Mouse (Mus musculus) WW6 (cell line): ENCODE measurements around the gene Hbs1l.

Experiments
- DNase-seq: peaks from one replicate; pipeline ENCODE4 v3.0.0-alpha.2; 2013; ENCODE audit warnings: low read depth, low spot score

Hbs1l gene

DNA sequence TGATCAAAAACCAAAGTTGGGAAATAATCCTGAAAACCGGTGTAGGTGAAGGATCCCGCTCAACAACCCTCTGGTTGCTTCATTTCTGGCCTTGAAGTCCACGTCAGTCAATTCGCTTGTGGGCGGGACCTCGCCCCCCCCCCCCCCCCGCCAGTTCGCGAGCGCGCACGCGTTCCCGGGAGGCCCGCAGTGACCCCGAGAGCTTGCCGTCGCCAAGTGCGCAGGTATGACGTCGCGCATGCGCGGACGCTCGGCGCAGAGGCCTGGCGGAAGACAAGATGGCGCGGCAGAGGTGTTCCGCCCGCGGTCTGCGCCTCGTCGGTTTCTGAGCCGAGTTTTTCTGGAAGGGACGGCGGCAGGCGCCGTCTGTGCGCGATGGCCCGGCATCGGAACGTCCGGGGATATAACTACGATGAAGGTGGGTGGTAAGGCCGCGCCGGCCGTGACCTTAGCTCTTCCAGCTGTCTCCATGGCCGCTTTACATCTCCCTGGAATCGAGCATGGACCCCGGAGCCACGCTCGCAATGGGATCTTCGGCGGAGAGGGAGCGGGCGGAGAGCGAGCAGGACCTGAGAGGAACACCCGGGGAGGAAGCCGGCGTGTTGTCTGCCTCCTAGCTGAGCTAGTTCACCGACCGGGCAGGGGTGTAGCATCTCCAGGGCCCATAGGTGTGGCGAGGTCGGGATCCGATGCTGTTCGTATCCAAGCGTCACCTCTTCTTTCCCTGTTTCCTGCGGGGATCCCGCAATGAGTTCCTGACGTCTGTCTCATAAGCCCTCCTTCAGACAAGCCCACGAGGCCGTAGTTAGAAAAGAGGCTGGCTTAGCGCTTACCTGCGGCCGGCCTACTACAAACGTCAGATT, at the start of gene Hbs1l:
Gene Hbs1l, plus strand, starts transcription at position 221 of the 863 bp plus-strand sequence.
- peak; percentile 79 for DNase-seq

DNA sequence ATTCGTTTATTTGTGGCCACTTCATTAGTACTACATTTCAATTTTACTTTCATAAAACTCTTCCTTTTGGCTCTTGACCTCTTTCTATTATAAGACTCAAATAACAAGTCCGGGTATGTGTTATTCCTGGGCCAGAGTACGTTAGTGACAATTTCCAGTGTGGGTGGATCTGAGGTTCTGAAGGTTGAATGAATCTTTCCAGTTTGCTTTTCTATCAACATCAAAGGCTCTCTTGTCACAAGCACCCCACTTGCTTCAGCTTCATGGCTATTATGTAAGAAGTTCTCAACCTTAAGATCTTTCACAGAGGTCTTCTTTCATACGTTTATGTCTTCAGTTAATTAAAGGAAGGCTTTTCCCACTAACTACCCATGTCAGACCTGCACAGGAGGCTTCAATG, 47.2 kb upstream of the Hbs1l start:
- DNase-seq = no peak

DNA sequence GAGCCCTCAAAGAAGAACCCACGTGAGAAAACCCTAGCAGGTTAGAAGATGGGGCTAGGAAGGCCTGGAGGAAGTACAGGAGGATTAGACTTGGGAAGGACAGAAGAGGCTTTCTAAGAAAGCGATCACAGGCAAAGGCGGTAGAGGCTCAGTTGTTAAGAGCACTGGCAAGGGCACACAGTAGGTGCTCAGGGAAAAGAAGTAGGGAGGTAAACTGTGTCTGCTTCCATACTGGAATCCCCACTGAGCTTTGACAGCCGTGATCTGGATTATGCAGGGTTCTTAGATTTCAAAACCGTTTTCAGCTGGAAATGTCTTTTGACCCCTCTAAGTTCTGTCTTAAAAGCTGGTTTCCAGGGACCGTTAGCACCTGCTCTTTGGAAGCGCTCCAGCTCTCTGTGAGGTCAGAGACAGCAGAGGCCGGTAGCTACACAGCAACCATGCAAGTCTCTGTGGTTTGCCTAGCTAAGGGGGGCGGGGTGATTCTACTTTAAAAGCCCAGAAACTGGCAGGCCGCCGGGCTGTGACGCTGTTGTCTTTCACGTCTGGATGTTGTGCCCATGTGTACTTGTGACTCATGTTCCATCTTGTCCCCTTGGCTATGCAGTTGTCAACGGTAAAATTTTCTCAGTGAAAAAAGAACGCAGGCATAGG, 43.8 kb upstream of the Hbs1l start:
- no peak for DNase-seq

DNA sequence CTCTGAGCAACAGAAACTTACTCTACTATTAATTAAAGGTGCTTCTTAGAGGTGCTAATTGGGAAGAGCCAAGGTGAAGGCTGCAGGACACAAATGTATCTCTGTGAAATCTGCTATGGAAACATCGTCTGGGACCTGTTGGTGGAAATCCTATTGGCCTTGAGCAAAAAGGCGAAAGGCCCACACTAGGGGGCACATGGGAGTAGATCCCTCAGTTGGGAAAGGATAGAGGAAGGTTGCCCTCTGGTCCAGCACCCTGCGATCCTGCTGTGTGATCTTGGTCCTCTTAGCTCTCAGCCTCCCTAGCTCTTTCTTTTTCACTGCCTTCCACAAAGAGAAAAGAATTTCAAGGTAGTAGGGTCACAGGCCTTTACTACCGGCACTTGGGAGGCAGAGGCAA, 43.0 kb upstream of the Hbs1l start:
- DNase-seq = peak; percentile 3

DNA sequence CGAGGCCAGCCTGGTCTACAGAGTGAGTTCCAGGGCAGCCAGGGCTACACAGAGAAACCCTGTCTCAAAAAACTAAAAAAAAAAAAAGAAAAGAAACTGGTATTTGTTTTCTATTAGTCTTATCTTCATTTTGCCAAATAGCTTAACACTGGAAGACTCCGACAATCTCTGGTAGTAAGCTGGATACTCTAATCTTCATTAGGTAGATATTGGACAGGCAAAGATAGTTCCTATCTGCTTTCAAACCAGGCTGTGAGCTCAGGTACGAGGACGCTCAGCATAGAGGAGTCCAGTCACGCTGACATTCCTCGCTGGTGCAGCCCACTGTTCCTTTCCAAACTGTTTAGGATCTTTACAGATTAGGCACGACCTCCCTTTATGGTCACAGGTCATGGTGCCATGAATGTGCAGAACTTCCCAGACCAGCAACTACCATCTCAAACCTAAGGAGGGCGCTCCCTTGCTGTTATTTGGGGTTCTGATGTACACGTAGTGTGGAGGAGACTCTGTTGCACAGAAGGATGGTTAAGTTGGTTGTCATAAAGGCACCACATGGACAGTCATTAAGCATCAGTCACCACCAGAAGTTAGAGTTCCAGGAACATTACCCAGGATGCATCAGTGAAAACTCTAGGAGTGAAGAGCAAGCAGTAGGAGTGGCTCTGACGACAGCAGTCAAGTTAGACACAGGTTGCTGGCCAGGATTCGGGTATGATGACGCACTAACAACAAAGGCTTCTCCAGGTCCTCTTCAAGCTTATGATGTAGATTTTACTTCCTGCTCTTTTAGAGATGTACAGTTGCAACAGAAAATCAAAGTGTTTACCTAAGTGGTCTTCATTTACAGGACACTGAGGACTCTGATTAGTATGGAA, 41.3 kb upstream of the Hbs1l start:
- DNase-seq = no peak

DNA sequence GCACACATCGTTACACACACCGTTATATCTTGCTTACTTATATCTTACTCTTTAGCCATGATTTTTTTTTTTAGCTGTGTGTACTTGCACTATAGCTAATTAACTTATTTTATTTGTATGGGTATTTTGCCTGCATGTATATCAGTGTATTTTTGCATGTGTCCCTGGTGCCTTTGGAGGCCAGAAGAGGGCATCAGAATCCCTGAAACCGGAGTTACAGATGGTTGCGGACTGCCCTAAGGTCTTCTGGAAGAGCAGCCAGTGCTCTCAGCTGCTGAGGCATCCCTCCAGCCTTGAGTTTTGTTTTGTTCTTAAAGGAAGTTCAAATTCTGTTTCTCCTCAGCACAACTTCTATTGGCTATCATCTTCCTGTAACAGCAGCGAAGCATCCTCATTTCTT, 38.5 kb upstream of the Hbs1l start:
- no peak for DNase-seq

DNA sequence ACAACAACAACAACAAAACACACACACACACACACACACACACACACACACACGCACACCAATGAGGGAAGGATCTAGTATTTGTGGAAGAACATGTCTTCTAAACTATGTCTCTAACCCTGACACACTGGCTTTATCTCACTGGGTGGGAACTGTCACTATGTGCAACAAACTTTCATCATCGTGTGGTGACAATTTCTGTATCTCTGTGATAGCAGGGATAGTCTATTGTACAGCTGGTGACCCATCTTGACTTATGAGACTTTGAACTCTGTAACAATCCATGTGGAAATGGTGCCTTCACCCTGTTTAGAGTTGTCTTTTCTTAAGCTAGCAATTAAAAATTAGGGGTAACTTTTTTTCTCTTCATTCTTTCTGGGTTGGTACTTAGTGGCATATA, 36.1 kb upstream of the Hbs1l start:
- DNase-seq = no peak

DNA sequence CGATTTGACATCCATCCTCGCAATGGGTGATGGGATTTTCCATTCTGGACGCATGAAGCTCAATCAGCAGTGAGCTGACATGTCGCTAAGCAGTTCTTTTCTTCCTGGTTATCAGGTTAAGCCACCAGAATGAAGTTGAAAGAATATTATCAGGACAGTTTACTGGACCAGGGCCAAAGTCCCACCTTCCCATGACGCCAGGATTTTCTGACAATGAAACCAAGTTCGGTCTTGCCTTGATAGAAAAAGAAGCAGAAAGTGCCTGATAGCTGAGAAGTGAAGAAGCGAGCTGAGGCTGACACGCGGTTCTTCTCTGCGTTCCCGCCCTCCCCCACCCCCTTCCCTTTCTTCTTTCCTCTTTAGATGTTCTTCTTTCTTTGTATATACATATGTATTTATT, 30.6 kb upstream of the Hbs1l start:
- no peak for DNase-seq

DNA sequence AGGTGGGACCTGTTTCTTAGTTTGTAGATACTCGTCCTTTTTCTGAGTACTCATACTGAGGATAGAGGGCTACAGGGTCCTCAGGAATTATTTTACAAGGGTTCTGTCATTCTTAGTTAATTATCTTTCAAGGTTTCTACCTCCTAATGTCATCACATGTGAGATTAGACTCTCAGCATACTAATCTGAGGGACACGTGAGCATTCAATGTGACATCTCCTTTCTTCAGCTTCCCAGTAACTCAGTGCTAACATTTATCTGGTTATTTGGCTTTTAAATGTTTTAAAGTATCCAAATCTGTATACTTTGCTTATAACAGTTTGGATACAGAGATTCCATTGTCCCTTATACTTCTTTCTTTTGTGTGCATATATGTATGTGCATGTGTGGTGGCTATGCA, 28.3 kb upstream of the Hbs1l start:
- DNase-seq = no peak

DNA sequence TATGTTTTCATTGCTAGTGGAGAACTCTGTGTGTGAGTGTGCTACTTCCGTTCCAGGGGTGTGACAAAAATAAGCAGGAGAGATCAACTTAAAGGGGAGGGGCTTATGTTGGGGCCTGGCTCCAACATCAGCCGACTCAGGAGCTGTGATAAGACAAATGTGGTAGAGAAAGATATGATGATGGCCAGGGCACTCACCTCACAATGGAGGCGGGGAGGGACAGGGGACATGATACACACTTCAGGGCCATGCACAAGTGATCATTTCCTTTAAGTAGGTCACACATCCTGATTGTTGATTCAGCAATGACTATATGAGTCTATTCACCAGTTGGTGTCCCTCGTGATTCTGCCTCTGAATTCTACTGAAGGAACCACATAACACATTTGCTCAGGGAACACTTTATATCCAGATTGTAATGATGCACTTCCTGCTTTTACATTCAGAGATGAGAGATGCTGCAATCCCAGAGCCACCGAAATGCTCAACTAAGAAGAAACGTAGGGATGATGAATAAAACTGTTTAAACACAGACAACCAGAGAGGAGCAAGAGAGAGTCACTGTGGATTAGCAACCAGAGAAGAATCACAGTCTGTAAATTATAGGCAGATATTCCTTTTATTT, 26.9 kb upstream of the Hbs1l start:
- DNase-seq = no peak

DNA sequence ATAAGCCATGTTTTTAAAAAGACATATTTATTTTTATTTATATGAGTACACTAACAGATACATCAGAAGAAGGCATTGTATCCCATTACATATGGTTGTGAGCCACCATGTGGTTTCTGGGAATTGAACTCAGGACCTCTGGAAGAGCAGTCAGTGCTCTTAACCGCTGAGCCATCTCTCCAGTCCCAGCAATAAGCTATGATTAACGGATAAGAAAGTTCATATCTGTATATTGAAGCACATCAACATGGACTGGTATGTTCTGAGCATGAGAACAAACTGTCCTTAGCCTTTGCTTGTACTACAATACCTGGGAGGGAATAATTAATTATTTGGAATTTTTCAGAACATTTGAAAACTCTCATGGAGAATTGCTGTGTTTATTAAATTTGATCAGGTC, 25.9 kb upstream of the Hbs1l start:
- DNase-seq = no peak

DNA sequence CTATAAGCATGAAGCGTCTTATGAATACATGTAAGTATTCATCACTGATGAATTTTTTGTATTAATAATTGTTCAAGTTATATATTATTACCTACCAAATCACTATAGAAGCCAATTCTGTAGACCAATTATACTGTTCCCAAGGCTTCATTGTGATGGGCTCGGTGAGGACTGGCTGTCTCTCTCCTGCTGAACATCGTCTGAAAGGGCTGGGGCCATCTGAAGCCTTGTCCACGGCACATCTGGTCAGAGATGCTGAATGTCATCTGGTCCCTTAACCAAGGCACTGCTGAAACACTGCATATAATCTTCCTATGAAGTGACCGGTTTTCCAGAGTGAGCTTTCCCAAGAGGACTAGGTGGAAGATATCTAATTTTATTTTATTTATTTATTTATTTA, 24.9 kb upstream of the Hbs1l start:
- no peak for DNase-seq

DNA sequence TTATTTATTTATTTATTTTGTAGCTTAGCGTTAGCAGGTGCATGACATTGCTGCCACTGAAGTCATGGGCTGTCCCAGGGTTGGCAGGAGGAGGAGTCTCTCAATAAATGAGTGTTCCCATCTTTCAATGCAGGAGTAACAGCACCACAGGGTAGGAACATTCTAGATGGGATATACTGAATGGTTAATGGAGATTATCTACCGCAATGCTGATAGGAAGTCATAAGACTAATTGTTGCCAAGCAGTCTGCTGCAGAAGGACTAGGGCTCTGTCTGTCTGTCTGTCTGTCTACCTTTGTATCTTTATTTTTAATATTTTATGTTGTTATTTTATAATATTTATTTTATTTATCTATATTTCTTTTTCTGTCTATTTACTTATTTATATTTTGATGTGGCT, 24.5 kb upstream of the Hbs1l start:
- DNase-seq = no peak

DNA sequence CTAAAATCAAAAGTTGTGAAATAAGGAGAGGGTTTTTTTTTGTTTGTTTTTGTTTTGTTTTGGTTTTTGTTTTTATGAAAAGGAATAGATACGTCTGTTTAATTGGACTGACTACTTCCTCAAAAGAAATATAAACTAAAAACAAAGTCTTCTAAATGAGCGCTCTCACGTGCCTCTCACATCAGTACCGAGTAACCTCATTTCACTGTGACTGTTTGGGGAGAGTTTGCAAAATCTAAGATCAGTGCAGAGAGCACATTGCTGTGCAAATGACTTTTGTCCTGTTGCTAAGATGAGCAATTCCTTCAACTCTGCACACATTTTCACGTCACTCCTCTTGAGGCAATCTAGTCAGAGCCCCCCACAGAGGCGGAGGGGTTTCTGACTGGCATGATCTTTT, 24.0 kb upstream of the Hbs1l start:
- DNase-seq = no peak

DNA sequence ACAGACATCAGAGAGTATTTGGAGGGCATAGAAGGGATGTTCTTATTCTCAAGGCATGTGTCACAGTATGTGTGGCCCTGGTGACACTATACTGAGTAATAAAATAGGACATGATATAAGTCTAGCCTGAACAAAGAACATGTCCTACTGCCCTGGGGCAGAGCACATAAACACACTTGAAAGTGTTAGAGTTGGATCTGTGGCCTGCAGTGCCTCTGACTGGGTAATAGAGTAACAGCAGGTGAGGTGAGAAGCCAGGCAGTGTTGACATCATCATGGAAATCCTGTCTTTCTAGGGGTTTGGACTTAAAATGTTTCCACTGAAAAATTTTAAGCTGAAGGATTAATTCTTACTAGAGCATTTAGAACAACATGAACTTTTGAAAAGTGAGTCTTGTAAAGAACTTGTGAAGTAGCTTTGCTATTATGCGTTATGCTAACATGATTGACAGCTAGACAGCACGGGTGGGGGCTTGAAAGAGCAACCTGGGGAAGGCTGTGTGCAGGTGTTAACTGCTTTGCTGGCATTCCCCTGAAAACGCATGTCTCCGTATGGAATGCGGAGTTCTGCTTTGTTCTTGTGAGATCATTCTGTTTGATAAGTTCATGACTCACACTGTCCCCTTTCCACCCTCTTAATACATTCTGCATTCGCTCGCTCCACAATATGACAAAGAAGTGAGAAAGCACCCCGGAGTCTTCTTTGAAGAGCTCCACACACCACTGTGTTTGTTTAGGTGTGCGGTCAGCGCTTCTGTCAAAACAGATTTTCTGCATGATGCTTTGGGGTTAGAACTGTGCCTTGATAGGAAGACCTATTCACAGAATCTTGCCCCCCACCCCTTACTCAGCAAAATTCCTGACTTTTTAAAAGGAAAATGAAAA, 8.3 kb upstream of the Hbs1l start:
- DNase-seq = no peak

DNA sequence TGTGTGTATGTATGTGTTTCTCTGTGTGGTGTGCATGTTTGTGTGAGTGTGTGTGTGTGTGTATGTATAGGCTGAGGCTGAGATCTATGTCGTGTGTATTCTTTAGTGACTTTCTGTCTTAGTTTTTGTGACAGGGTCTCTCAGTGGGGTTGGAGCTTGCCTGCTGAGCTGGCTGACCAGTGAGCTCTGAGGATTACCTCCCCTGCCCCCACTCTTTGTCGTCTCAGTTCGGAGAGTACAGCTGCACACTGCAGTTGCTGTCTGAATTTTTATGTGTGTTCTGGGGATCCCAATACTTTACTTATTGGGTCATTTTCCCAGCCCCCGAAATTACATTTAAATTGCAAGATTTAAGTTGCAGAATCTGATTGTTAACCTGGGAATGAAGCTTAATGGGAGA, 4.6 kb upstream of the Hbs1l start:
- no peak for DNase-seq

DNA sequence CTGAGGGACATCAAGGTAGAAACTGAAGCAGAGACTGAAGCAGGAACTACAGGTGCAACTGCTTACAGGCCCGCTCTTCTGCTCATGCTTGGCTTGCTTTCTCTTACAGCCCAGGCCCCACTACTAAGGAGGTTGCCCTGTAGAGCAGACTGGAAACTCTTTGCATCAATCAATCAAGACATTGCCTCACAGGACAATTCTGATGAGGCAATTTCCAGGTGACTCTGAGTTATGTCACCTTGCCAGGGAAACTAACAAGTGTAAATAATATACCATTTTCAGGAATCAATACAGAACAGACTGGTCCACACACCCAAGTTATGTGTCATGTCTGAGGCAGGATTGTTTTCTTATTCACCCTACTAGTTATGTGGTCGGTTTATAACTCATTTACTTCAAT, 1.6 kb upstream of the Hbs1l start:
- no peak for DNase-seq

DNA sequence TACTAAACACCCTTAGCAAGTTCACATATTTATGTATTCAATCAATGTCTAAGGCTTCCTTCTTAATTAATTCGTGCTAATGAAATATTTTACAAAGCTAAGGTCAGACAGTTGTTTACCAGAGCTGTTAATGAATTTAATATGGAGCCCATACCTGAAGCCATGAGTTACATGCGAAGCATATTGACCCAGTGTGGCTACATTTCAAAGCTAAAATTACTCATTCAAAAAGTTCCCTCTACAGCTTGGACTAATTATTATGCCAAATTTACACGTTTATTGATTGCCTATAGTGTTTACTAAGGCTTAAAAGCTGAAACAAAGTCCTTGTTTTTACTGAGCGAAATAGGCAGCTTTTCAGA, 401 bp upstream of the Hbs1l start:
- DNase-seq = no peak

DNA sequence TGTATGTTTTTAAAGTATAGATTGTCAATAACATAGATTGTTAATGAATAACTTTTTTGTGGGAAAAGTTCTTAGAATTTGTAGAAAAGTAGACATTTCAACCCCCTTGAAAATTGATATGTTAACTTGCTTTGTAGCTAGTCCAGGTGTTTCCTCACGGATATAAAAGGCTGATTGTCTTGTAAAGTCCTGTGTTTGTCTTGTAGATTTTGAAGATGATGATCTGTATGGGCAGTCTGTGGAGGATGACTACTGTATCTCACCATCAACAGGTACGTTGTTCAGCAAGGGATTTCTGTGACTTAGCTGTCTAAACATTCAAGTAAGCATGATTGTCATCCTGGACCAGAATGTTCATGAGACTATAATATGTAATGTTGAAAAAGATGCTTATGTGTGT, 3.2 kb downstream of the Hbs1l start:
- DNase-seq = no peak

DNA sequence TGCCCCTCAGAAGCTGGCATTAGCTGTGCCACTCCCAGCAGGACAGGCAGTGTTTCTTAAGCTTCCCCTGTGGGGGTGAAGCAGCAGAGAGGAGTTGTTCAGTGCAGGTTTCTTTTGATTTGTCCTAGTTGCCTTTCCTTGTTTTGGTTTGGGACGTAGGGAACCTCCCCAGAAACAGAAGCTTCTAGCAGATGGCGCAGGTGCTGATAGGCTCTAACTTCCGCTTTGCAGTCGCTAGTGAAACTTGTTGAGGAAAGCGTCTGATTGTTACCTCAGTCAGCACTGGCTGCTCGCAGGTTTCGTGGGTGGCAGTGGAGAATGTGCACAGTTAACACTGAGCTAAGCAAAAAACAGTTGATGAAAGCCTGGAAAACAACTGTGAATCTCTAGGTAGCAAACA, 6.0 kb downstream of the Hbs1l start:
- DNase-seq = no peak
